Mouse (Mus musculus) stomach, postnatal 0 days (tissue): Measurements from ENCODE around the gene Wdr34. TPM values are rescaled to one million over a fixed set of nuclear protein-coding genes. Genes with fewer than 3 reads are reported as not detected.
A peak's percentile ranks its signal among the peaks of the same experiment; 100 is the strongest.

Experiments
- ATAC-seq: fragments of 200-750 bp; cut with Nextera tagmentation; 2 replicates; pipeline ENCODE4 v1.8.0; 2017; ENCODE audit not compliant: low FRiP score, low TSS enrichment
- DNase-seq: peaks from one replicate; pipeline ENCODE4 v3.0.0-alpha.2; 2016; ENCODE audit warnings: low spot score
- H3K27ac ChIP-seq: fragments of 300-500 bp; sonication (generic); replicated peaks from 2 replicates; pipeline ENCODE4 v1.5.1; 2014; ENCODE audit warnings: mild to moderate bottlenecking, control low read depth
- H3K27me3 ChIP-seq: fragments of 300-500 bp; sonication (generic); 2 replicates; pipeline ENCODE4 v1.6.1; 2014; ENCODE audit warnings: low read length; ENCODE audit not compliant: control insufficient read depth, insufficient read depth
- H3K36me3 ChIP-seq: fragments of 300-500 bp; sonication (generic); 2 replicates; pipeline ENCODE4 v1.6.1; 2014; ENCODE audit warnings: low read length, mixed read lengths; ENCODE audit not compliant: control insufficient read depth, insufficient read depth
- H3K4me1 ChIP-seq: fragments of 300-500 bp; sonication (generic); replicated peaks from 2 replicates; pipeline ENCODE4 v1.6.1; 2014; ENCODE audit warnings: antibody characterized with exemption; ENCODE audit not compliant: control insufficient read depth, insufficient read depth
- H3K4me2 ChIP-seq: fragments of 300-500 bp; sonication (generic); replicated peaks from 2 replicates; pipeline ENCODE4 v1.6.1; 2014; ENCODE audit warnings: low read depth, mild to moderate bottlenecking, control low read depth, moderate library complexity
- H3K4me3 ChIP-seq: fragments of 300-500 bp; sonication (generic); 2 replicates; pipeline ENCODE4 v1.5.1; 2014; ENCODE audit warnings: low read depth, low read length, control low read depth
- H3K9ac ChIP-seq: fragments of 300-500 bp; sonication (generic); 2 replicates; pipeline ENCODE4 v1.6.1; 2014; ENCODE audit warnings: mild to moderate bottlenecking, low read length, control low read depth, mixed read lengths
- H3K9me3 ChIP-seq: fragments of 300-500 bp; sonication (generic); 2 replicates; pipeline ENCODE4 v1.6.1; 2016; ENCODE audit warnings: low read length; ENCODE audit not compliant: control insufficient read depth
- CTCF ChIP-seq: IDR thresholded peaks from 2 replicates; pipeline ENCODE4 v1.5.1; 2016; ENCODE audit warnings: antibody characterized with exemption, low read depth, mild to moderate bottlenecking, moderate library complexity
- EP300 ChIP-seq: optimal IDR thresholded peaks from 2 replicates; pipeline ENCODE3; 2016; ENCODE audit warnings: antibody characterized with exemption
- WGBS: fragments of 180-500 bp; shearing (Covaris S2); extraction: QIAGEN DNeasy Blood & Tissue Kit; methylation state at CpG from one replicate; pipeline ENCODE4 v1.1.7; 2014; 5-methylcytosine and 5-hydroxymethylcytosine counted together
- microRNA-seq: library from miRNA; unstranded; fragments of <30 nt; microRNA quantifications from one replicate; pipeline ENCODE4, GENCODE M21; 2016
- polyA plus RNA-seq: library from polyadenylated mRNA; unstranded; fragments of >200 nt; fragmentation: Nextera tagmentation; extraction: Ambion mirVana; gene quantifications from 2 replicates; pipeline ENCODE4 v1.2.1, GENCODE M21; 2015

The Wdr34 gene
- polyA plus RNA-seq, 1 experiment from 2014 or later = 10.9 TPM

GRCm38 (mm10) chr2:30010840-30011281, 37.8 kb downstream of the Wdr34 start:
- Histone ChIP-seq H3K36me3 (peaks cover 71% of the 10 kb centered on the region), H3K9me3 (no peaks in the 10 kb centered on the region), H3K27me3 (no peaks in the 10 kb centered on the region), H3K4me2 (no peak overlapping the region), H3K9ac (no peak overlapping the region), H3K27ac (no peak overlapping the region), H3K4me1 (no peaks in the 10 kb centered on the region), H3K4me3 (no peak overlapping the region)
- peak; percentile 24 for DNase-seq
- TF ChIP-seq EP300 = no peak
- no peak for TF ChIP-seq CTCF
- no peak for ATAC-seq
- WGBS = 88% methylated on average over 8 of the region's 8 CpGs

GRCm38 (mm10) chr2:30009101-30009500, 39.6 kb downstream of the Wdr34 start:
- no peak for TF ChIP-seq CTCF
- no peak for TF ChIP-seq EP300
- no peaks in the 10 kb centered on the region for H3K27me3 ChIP-seq
- no peaks in the 10 kb centered on the region for H3K9me3 ChIP-seq
- no peaks in the 10 kb centered on the region for H3K4me1 ChIP-seq
- no peak for ATAC-seq
- no peak overlapping the region for H3K27ac ChIP-seq
- DNase-seq = no peak
- no peak overlapping the region for H3K4me2 ChIP-seq
- H3K9ac ChIP-seq = no peak overlapping the region
- 35% methylated on average over 1 of the region's 1 CpGs for WGBS
- no peak overlapping the region for H3K4me3 ChIP-seq
- H3K36me3 ChIP-seq = peaks cover 63% of the 10 kb centered on the region

DNA sequence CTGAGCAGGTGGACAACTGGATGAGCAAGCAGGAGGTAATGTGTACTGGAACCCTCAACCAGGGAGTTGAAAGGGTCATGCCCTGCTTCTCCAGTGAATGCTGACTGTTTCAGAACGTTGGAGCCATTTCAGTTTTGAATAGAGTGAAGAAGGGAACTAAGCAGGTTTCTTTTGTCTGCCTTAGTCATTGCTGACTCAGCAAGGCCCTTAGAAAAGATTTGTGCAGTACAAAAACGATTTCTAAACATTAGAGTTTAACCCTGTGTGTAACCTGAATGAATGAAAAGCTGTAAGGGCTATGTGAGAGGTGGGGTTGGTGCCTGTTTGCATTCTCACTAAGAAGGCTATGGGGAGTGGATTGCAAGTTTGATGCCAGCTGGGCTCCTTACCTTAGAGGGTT, 56.7 kb downstream of the Wdr34 start:
- Histone ChIP-seq H3K4me2 (no peak overlapping the region), H3K27me3 (no peaks in the 10 kb centered on the region), H3K36me3 (peaks cover 63% of the 10 kb centered on the region), H3K4me1 (no peaks in the 10 kb centered on the region), H3K4me3 (no peak overlapping the region), H3K9ac (no peak overlapping the region), H3K9me3 (no peaks in the 10 kb centered on the region), H3K27ac (no peak overlapping the region)
- TF ChIP-seq EP300 (no peak), CTCF (no peak)
- ATAC-seq (no peak), DNase-seq (no peak)
- 32% methylated on average over 2 of the region's 2 CpGs for WGBS

Small RNAs within 50 kb of the gene (microRNA-seq; reads per million reads assigned to microRNA genes)
- gene Mir6997 = not detected

Other genes starting within 250 kb of the Wdr34 start
- gene Slc27a4, start 246.2 kb downstream of the Wdr34 start, polyA plus RNA-seq = 34.0 and 36.4 TPM in 2 replicates
- 15.9 and 16.2 TPM in 2 replicates for gene Urm1, start 228.8 kb downstream of the Wdr34 start, polyA plus RNA-seq
- 17.7 and 18.7 TPM in 2 replicates for gene Cercam, start 179.7 kb downstream of the Wdr34 start, polyA plus RNA-seq
- gene Odf2, start 159.7 kb downstream of the Wdr34 start, polyA plus RNA-seq = 20.5 and 22.6 TPM in 2 replicates
- 22.7 and 24.1 TPM in 2 replicates for gene Gle1, start 113.5 kb downstream of the Wdr34 start, polyA plus RNA-seq
- 44.2 and 48.3 TPM in 2 replicates for gene Sptan1, start 83.3 kb downstream of the Wdr34 start, polyA plus RNA-seq
- gene Set, start 8.5 kb upstream of the Wdr34 start, polyA plus RNA-seq = 202 and 206 TPM in 2 replicates
- gene Pkn3, start 28.8 kb upstream of the Wdr34 start, polyA plus RNA-seq = 3.0 and 3.1 TPM in 2 replicates
- gene Zdhhc12, start 44.8 kb upstream of the Wdr34 start, polyA plus RNA-seq = 27.7 and 27.8 TPM in 2 replicates
- 2.9 and 3.1 TPM in 2 replicates for gene Zer1, start 75.7 kb upstream of the Wdr34 start, polyA plus RNA-seq
- gene Tbc1d13, start 84.9 kb upstream of the Wdr34 start, polyA plus RNA-seq = 3.7 and 3.9 TPM in 2 replicates
- gene Endog, start 122.6 kb upstream of the Wdr34 start, polyA plus RNA-seq = 35.3 and 41.2 TPM in 2 replicates
- gene Spout1, start 129.6 kb upstream of the Wdr34 start, polyA plus RNA-seq = 23.9 and 24.0 TPM in 2 replicates
- gene Kyat1, start 157.0 kb upstream of the Wdr34 start, polyA plus RNA-seq = 81.2 and 89.3 TPM in 2 replicates
- 30.3 and 31.7 TPM in 2 replicates for gene Lrrc8a, start 188.8 kb upstream of the Wdr34 start, polyA plus RNA-seq
- gene Gm28035, start 191.7 kb upstream of the Wdr34 start, polyA plus RNA-seq = 0.05 and 0.11 TPM in 2 replicates
- gene Phyhd1, start 217.3 kb upstream of the Wdr34 start, polyA plus RNA-seq = 5.8 and 7.1 TPM in 2 replicates
- gene Gm28038, start 232.2 kb upstream of the Wdr34 start, polyA plus RNA-seq = not detected in 2 replicates
- gene Dolk, start 237.5 kb upstream of the Wdr34 start, polyA plus RNA-seq = 21.1 and 21.9 TPM in 2 replicates
- gene Nup188, start 237.5 kb upstream of the Wdr34 start, polyA plus RNA-seq = 8.5 and 9.9 TPM in 2 replicates